Mouse (Mus musculus) B cell, adult 2 months (primary cell): ENCODE data around the gene Sdc4.

Experiments used
- DNase-seq, 2 experiments: peaks; one replicate each; pipeline ENCODE4 v3.0.0; 2022

Sdc4 gene

GRCm38 (mm10) chr2:164429881-164430615 lies 13.6 kb downstream of the Sdc4 start:
- DNase-seq, result no peak

- no peak for DNase-seq
These were observed 15.2 kb downstream of the Sdc4 start for GRCm38 (mm10) chr2:164428451-164428850.

GRCm38 (mm10) chr2:164426952-164427351 lies 16.7 kb downstream of the Sdc4 start:
- DNase-seq, result no peak

GRCm38 (mm10) chr2:164426121-164426520 lies 17.6 kb downstream of the Sdc4 start:
- DNase-seq, result no peak

- no peak for DNase-seq
These were observed 18.3 kb downstream of the Sdc4 start for GRCm38 (mm10) chr2:164425401-164425800.

- DNase-seq, result no peak
These were observed 19.3 kb downstream of the Sdc4 start for GRCm38 (mm10) chr2:164424406-164424805.

- peak in 1 of 2 experiments; percentile 72 for DNase-seq
These were observed 20.2 kb downstream of the Sdc4 start for GRCm38 (mm10) chr2:164423464-164423863.

GRCm38 (mm10) chr2:164422675-164423393 lies 20.9 kb downstream of the Sdc4 start:
- peak; percentile 78 to 80 for DNase-seq

GRCm38 (mm10) chr2:164421979-164422378 lies 21.7 kb downstream of the Sdc4 start:
- DNase-seq, result no peak

- DNase-seq, result no peak
These were observed 22.4 kb downstream of the Sdc4 start for GRCm38 (mm10) chr2:164421306-164421705.

GRCm38 (mm10) chr2:164419489-164419888 lies 24.2 kb downstream of the Sdc4 start:
- DNase-seq, result no peak

- no peak for DNase-seq
These were observed 25.3 kb downstream of the Sdc4 start for GRCm38 (mm10) chr2:164418308-164418875.

- DNase-seq, result peak; percentile 69 to 72
These were observed 26.5 kb downstream of the Sdc4 start for GRCm38 (mm10) chr2:164417198-164417597.

- DNase-seq, result peak; percentile 70 to 72
These were observed 29.1 kb downstream of the Sdc4 start for GRCm38 (mm10) chr2:164414581-164414980.

- no peak for DNase-seq
These were observed 29.5 kb downstream of the Sdc4 start for GRCm38 (mm10) chr2:164414167-164414566.

- peak; percentile 72 to 78 for DNase-seq
These were observed 36.0 kb downstream of the Sdc4 start for GRCm38 (mm10) chr2:164407708-164408107.

- DNase-seq, result no peak
These were observed 38.2 kb downstream of the Sdc4 start for GRCm38 (mm10) chr2:164405519-164405918.

GRCm38 (mm10) chr2:164405060-164405459 lies 38.6 kb downstream of the Sdc4 start, which contains the start of gene Matn4:
Gene Matn4, minus strand, starts transcription at chr2:164405160.
- no peak for DNase-seq

GRCm38 (mm10) chr2:164404082-164404990 lies 39.4 kb downstream of the Sdc4 start:
- DNase-seq, result no peak

- peak; percentile 35 for DNase-seq
These were observed 40.1 kb downstream of the Sdc4 start for GRCm38 (mm10) chr2:164403396-164404081.

GRCm38 (mm10) chr2:164402906-164403305 lies 40.8 kb downstream of the Sdc4 start, which contains the start of gene Rbpjl:
Gene Rbpjl, plus strand, starts transcription at chr2:164403141.
- DNase-seq, result peak; percentile 90

- DNase-seq, result no peak
These were observed 46.8 kb downstream of the Sdc4 start for GRCm38 (mm10) chr2:164396911-164397310.
